Mouse (Mus musculus): ENCODE data around the gene Fgfr2. TPM values are rescaled to one million over a fixed set of nuclear protein-coding genes. Genes with fewer than 3 reads are reported as not detected.
"Not testable (repeated sequence)": the region's sequence is repeated elsewhere in the genome, so short reads cannot be mapped to it uniquely, and the experiment has no call there.

Fgfr2 gene
- total RNA-seq, 2 experiments from 2014 or later: 56.7 to 61.5 TPM

- DNase-seq (ENCODE audit: low spot score in 2 of 2): no peak
Observed at GRCm38 (mm10) chr7:130543181-130543580, 2580.0 kb downstream of the Fgfr2 start.

- no peak for DNase-seq (ENCODE audit: low spot score in 2 of 2)
Observed at GRCm38 (mm10) chr7:130540176-130540575, 2583.0 kb downstream of the Fgfr2 start.

- no peak for DNase-seq (ENCODE audit: low spot score in 2 of 2)
Observed at GRCm38 (mm10) chr7:130537068-130537467, 2586.1 kb downstream of the Fgfr2 start.

GRCm38 (mm10) chr7:130535174-130535573 lies 2588.0 kb downstream of the Fgfr2 start:
- DNase-seq (ENCODE audit: low spot score in 2 of 2): no peak

GRCm38 (mm10) chr7:130533316-130534260 lies 2589.6 kb downstream of the Fgfr2 start:
- peak; percentile 80 to 91 for DNase-seq (ENCODE audit: low spot score in 2 of 2)

- DNase-seq (ENCODE audit: low spot score in 2 of 2): not testable (repeated sequence)
Observed at GRCm38 (mm10) chr7:130531138-130531537, 2592.0 kb downstream of the Fgfr2 start.

GRCm38 (mm10) chr7:130527306-130527705 lies 2595.8 kb downstream of the Fgfr2 start:
- DNase-seq (ENCODE audit: low spot score in 2 of 2): no peak

- no peak for DNase-seq (ENCODE audit: low spot score in 2 of 2)
Observed at GRCm38 (mm10) chr7:130523451-130523850, 2599.7 kb downstream of the Fgfr2 start.

GRCm38 (mm10) chr7:130520812-130521422 lies 2602.2 kb downstream of the Fgfr2 start:
- DNase-seq (ENCODE audit: low spot score in 2 of 2): no peak

- DNase-seq (ENCODE audit: low spot score in 2 of 2): peak in 1 of 2 experiments; percentile 30
Observed at GRCm38 (mm10) chr7:130520049-130520425, 2603.1 kb downstream of the Fgfr2 start, which contains the start of gene Ate1. TSS of gene Ate1 (minus strand) at chr7:130520369.

- DNase-seq (ENCODE audit: low spot score in 2 of 2): peak; percentile 95 to 97
Observed at GRCm38 (mm10) chr7:130519096-130520048, 2603.8 kb downstream of the Fgfr2 start.

- peak in 1 of 2 experiments; percentile 33 for DNase-seq (ENCODE audit: low spot score in 2 of 2)
Observed at GRCm38 (mm10) chr7:130518213-130519095, 2604.7 kb downstream of the Fgfr2 start.

GRCm38 (mm10) chr7:130510243-130510642 lies 2612.9 kb downstream of the Fgfr2 start:
- no peak for DNase-seq (ENCODE audit: low spot score in 2 of 2)

GRCm38 (mm10) chr7:130503006-130503405 lies 2620.1 kb downstream of the Fgfr2 start:
- no peak for DNase-seq (ENCODE audit: low spot score in 2 of 2)

GRCm38 (mm10) chr7:130501499-130501898 lies 2621.7 kb downstream of the Fgfr2 start:
- no peak for DNase-seq (ENCODE audit: low spot score in 2 of 2)

- DNase-seq (ENCODE audit: low spot score in 2 of 2): no peak
Observed at GRCm38 (mm10) chr7:130493346-130493745, 2629.8 kb downstream of the Fgfr2 start.

- no peak for DNase-seq (ENCODE audit: low spot score in 2 of 2)
Observed at GRCm38 (mm10) chr7:130492026-130492425, 2631.1 kb downstream of the Fgfr2 start.

- not testable (repeated sequence) for DNase-seq (ENCODE audit: low spot score in 2 of 2)
Observed at GRCm38 (mm10) chr7:130479003-130479402, 2644.1 kb downstream of the Fgfr2 start.

GRCm38 (mm10) chr7:130475970-130476369 lies 2647.2 kb downstream of the Fgfr2 start:
- peak; percentile 30 to 86 for DNase-seq (ENCODE audit: low spot score in 2 of 2)

GRCm38 (mm10) chr7:130473881-130474280 lies 2649.3 kb downstream of the Fgfr2 start:
- DNase-seq (ENCODE audit: low spot score in 2 of 2): no peak

All from layer of hippocampus, adult 18-20 months (tissue).